8 mouse cellular contexts compared by ENCODE assay signal in the genomic region with DNA sequence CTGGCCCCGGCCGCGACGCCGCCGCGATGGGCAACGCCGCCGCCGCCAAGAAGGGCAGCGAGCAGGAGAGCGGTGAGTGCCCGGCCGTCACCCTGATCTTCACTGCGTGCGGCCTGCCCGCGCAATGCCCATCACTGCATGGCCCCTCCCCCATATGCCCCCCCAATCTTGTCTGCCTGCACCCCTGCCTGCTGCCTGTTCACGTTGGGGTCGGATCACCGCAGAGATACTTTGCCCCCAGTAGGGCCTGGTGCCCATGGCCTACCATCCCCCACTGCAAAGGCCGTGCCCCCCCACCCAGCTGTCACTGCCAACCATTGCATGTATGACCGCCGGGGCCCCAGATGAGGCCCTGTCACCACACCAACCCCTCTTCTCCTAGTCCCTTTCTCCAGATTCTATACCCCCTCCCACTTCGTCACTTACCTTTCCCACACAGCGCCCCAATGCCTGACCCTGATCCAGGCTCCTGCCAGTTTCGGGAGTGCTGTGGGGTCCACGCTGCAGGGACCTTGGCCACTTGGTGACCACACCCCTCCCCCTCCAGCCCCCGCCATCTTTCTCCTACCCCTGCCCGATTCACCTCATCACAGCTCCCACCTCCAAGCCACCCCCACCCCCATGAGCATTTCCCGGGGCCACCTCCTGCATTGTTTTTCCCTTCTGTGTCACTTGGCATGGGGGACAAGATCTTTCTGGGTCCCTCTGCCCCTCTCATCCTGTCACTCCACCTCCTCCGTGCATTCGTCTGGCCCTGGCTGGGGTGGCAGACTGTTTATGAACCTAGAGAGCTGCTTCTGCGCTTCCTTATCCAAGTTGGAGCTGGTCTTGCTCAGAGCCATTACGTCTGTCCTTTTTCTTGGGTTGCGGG. TPM values are rescaled to one million over a fixed set of nuclear protein-coding genes. Genes with fewer than 3 reads are reported as not detected.
DNase-seq lines count a peak whose midpoint lies in the region; ATAC-seq and TF ChIP-seq lines count a peak whose summit lies in the region.

No protein-coding gene starts in this region.

- peak overlapping the region; percentile 89 for H3K4me3 ChIP-seq in forebrain, embryonic 16.5 days (replicated peaks; ENCODE audit: low read length)
- peak overlapping the region; percentile 95 for H3K4me3 ChIP-seq in limb, embryonic 13.5 days
- H3K4me3 ChIP-seq in olfactory bulb, adult 2 months (ENCODE audit: insufficient read depth, low read depth, low read length) = peak overlapping the region; percentile 94

- peak overlapping the region; percentile 92 for H3K9ac ChIP-seq in forebrain, embryonic 16.5 days (replicated peaks; ENCODE audit: low read depth, low read length)
- H3K9ac ChIP-seq in limb, embryonic 13.5 days = peak overlapping the region; percentile 94

- no peaks in the 10 kb centered on the region for H3K27me3 ChIP-seq in forebrain, embryonic 16.5 days (replicated peaks; ENCODE audit: control insufficient read depth, insufficient read depth, low read length)
- no peaks in the 10 kb centered on the region for H3K27me3 ChIP-seq in limb, embryonic 13.5 days

- H3K4me1 ChIP-seq in forebrain, embryonic 16.5 days (replicated peaks; ENCODE audit: control insufficient read depth, insufficient read depth, low read length) = peaks cover 29% of the 10 kb centered on the region
- H3K4me1 ChIP-seq in limb, embryonic 13.5 days = peaks cover 41% of the 10 kb centered on the region
- H3K4me1 ChIP-seq in olfactory bulb, adult 2 months (ENCODE audit: control insufficient read depth, insufficient read depth, low read length) = peaks cover 34% of the 10 kb centered on the region

- no peak overlapping the region for H3K27ac ChIP-seq in forebrain, embryonic 16.5 days (ENCODE audit: low read length)
- H3K27ac ChIP-seq in limb, embryonic 13.5 days = peak overlapping the region; percentile 55; the same call in 1 of the 2 replicates
- peak overlapping the region; percentile 76 for H3K27ac ChIP-seq in olfactory bulb, adult 2 months (ENCODE audit: insufficient read depth, low read depth, low read length)

- peak overlapping the region; percentile 87 for H3K4me2 ChIP-seq in forebrain, embryonic 16.5 days (ENCODE audit: low read length)
- H3K4me2 ChIP-seq in limb, embryonic 13.5 days (replicated peaks) = peak overlapping the region; percentile 98

- no peak for TF ChIP-seq POLR2A in olfactory bulb, adult 2 months (IDR thresholded peaks at IDR 0.05; ENCODE audit: insufficient read depth, low read depth, low read length)

- 3% methylated on average over 25 of the region's 37 CpGs for WGBS in forebrain, embryonic 16.5 days
- WGBS in limb, embryonic 13.5 days = 2% methylated on average over 37 of the region's 37 CpGs
- 1% methylated on average over 37 of the region's 37 CpGs for WGBS in olfactory bulb, adult 2 months

- no peaks in the 10 kb centered on the region for H3K9me3 ChIP-seq in forebrain, embryonic 16.5 days (ENCODE audit: control insufficient read depth, low read length)
- no peaks in the 10 kb centered on the region for H3K9me3 ChIP-seq in limb, embryonic 13.5 days

- no peak for TF ChIP-seq CTCF in olfactory bulb, adult 2 months (IDR thresholded peaks at IDR 0.05; ENCODE audit: insufficient read depth, low read depth, low read length)

- no peak; the same call in 1 of the 2 replicates for ATAC-seq in forebrain, embryonic 16.5 days
- peak; percentile 19 for ATAC-seq in limb, embryonic 13.5 days (ENCODE audit: low FRiP score, low read depth)

- H3K36me3 ChIP-seq in forebrain, embryonic 16.5 days (ENCODE audit: control insufficient read depth, insufficient read depth) = no peaks in the 10 kb centered on the region
- H3K36me3 ChIP-seq in limb, embryonic 13.5 days = peaks cover 22% of the 10 kb centered on the region

- DNase-seq in embryo, embryonic 10 days (ENCODE audit: low spot score) = peak; percentile 20
- no peak for DNase-seq in embryo, embryonic 11 days
- DNase-seq in spleen, postnatal 4 days (ENCODE audit: low spot score in 2 of 2) = peak; percentile 23 to 67
- no peak for DNase-seq in spleen, postnatal 14 days (ENCODE audit: low spot score in 2 of 2)
- no peak for DNase-seq in frontal cortex, postnatal 14 days (ENCODE audit: low spot score in 2 of 2)

RNA-seq across cellular contexts. Expression of a gene that starts 0.6 kb away (rescaled TPM):
- polyA plus RNA-seq in forebrain, embryonic 16.5 days (2015; fragmentation: Nextera tagmentation; extraction: Ambion mirVana) = 164 TPM in 2 replicates
- 169 and 174 TPM in 2 replicates for polyA plus RNA-seq in limb, embryonic 13.5 days (2015; fragmentation: Nextera tagmentation; extraction: Ambion mirVana)
- polyA plus RNA-seq in olfactory bulb, adult 2 months (2012; ENCODE audit: insufficient read depth, insufficient read length, low replicate concordance, missing spikeins) = 203 TPM in 1 of 2 replicates, not detected in the other

RNA-seq across cellular contexts. Expression of a gene that starts 18.1 kb away (rescaled TPM):
- polyA plus RNA-seq in forebrain, embryonic 16.5 days (2015; fragmentation: Nextera tagmentation; extraction: Ambion mirVana) = 14.8 and 19.5 TPM in 2 replicates
- polyA plus RNA-seq in limb, embryonic 13.5 days (2015; fragmentation: Nextera tagmentation; extraction: Ambion mirVana) = 51.4 and 52.9 TPM in 2 replicates
- polyA plus RNA-seq in olfactory bulb, adult 2 months (2012; ENCODE audit: insufficient read depth, insufficient read length, low replicate concordance, missing spikeins) = not detected in 2 replicates

RNA-seq across cellular contexts. Expression of a gene that starts 18.4 kb away (rescaled TPM):
- polyA plus RNA-seq in forebrain, embryonic 16.5 days (2015; fragmentation: Nextera tagmentation; extraction: Ambion mirVana) = 0.63 and 1.3 TPM in 2 replicates
- 0.40 and 0.43 TPM in 2 replicates for polyA plus RNA-seq in limb, embryonic 13.5 days (2015; fragmentation: Nextera tagmentation; extraction: Ambion mirVana)
- not detected in 2 replicates for polyA plus RNA-seq in olfactory bulb, adult 2 months (2012; ENCODE audit: insufficient read depth, insufficient read length, low replicate concordance, missing spikeins)

RNA-seq across cellular contexts. Expression of a gene that starts 24.1 kb away (rescaled TPM):
- 8.1 and 9.7 TPM in 2 replicates for polyA plus RNA-seq in forebrain, embryonic 16.5 days (2015; fragmentation: Nextera tagmentation; extraction: Ambion mirVana)
- polyA plus RNA-seq in limb, embryonic 13.5 days (2015; fragmentation: Nextera tagmentation; extraction: Ambion mirVana) = 12.3 and 12.4 TPM in 2 replicates
- polyA plus RNA-seq in olfactory bulb, adult 2 months (2012; ENCODE audit: insufficient read depth, insufficient read length, low replicate concordance, missing spikeins) = not detected in 2 replicates

RNA-seq across cellular contexts. Expression of a gene that starts 27.9 kb away (rescaled TPM):
- 1.1 and 1.3 TPM in 2 replicates for polyA plus RNA-seq in forebrain, embryonic 16.5 days (2015; fragmentation: Nextera tagmentation; extraction: Ambion mirVana)
- 1.3 and 1.4 TPM in 2 replicates for polyA plus RNA-seq in limb, embryonic 13.5 days (2015; fragmentation: Nextera tagmentation; extraction: Ambion mirVana)
- not detected in 2 replicates for polyA plus RNA-seq in olfactory bulb, adult 2 months (2012; ENCODE audit: insufficient read depth, insufficient read length, low replicate concordance, missing spikeins)

Comparison
In these comparisons a context has a peak if more than half of its experiments do, and no peak if none do; other contexts are left out.
1. DNase-seq: peak in embryo, embryonic 10 days (single experiment) and spleen, postnatal 4 days (2 of 2); none in embryo, embryonic 11 days (single experiment), spleen, postnatal 14 days (0 of 2) and frontal cortex, postnatal 14 days (0 of 2).
2. RNA of a gene that starts 18.1 kb away (polyA plus RNA-seq): 51.4 to 52.9 TPM in limb, embryonic 13.5 days and 14.8 to 19.5 TPM in forebrain, embryonic 16.5 days; not detected in olfactory bulb, adult 2 months; every median in the first group is over 10 times any median in the second.
3. Peak in every context shown above with its lines, with median percentiles within 50 percentile points of each other: H3K4me3 ChIP-seq.